Mouse (Mus musculus): ENCODE data around the gene Olfr613. TPM values are rescaled to one million over a fixed set of nuclear protein-coding genes. Genes with fewer than 3 reads are reported as not detected.
"Not testable (repeated sequence)": the region's sequence is repeated elsewhere in the genome, so short reads cannot be mapped to it uniquely, and the experiment has no call there.

Olfr613 gene
- not detected for total RNA-seq (2021)

- intact Hi-C loops (cut with DNase I) = no loop called here
- DNase-seq = no peak
These were observed at the start of gene Olfr613 for GRCm38 (mm10) chr7:103547774-103548173. Olfr613 (plus strand) TSS chr7:103548074.

- no peak for DNase-seq
- intact Hi-C loops (cut with DNase I) = no loop called here
These were observed 35.9 kb upstream of the Olfr613 start, which contains the start of gene Olfr610 for GRCm38 (mm10) chr7:103512022-103512421. Olfr610 (minus strand) TSS chr7:103512122.

- intact Hi-C loops (cut with DNase I); DNase-seq: not testable (repeated sequence)
These were observed 27.1 kb upstream of the Olfr613 start, which contains the start of gene Olfr611 for GRCm38 (mm10) chr7:103520746-103521145. Olfr611 (minus strand) TSS chr7:103520846.

GRCm38 (mm10) chr7:103542617-103543016 is 5.3 kb upstream of the Olfr613 start, which contains the start of gene Olfr612:
Olfr612 (minus strand) TSS chr7:103542717.
- DNase-seq; intact Hi-C loops (cut with DNase I): not testable (repeated sequence)

- intact Hi-C loops (cut with DNase I) = no loop called here
- no peak for DNase-seq
These were observed 7.9 kb downstream of the Olfr613 start, which contains the start of gene Olfr615 for GRCm38 (mm10) chr7:103555779-103556178. Olfr615 (plus strand) TSS chr7:103556079.

GRCm38 (mm10) chr7:103569043-103569442 is 21.2 kb downstream of the Olfr613 start, which contains the start of gene Olfr616:
Olfr616 (minus strand) TSS chr7:103569143.
- no peak for DNase-seq
- intact Hi-C loops (cut with DNase I) = no loop called here

- no peak for DNase-seq
- intact Hi-C loops (cut with DNase I) = no loop called here
These were observed 24.9 kb downstream of the Olfr613 start, which contains the start of gene Olfr617 for GRCm38 (mm10) chr7:103572761-103573160. Olfr617 (plus strand) TSS chr7:103573061.

GRCm38 (mm10) chr7:103589803-103590202 is 41.9 kb downstream of the Olfr613 start, which contains the start of gene Olfr618:
Olfr618 (plus strand) TSS chr7:103590103.
- intact Hi-C loops (cut with DNase I) = no loop called here
- DNase-seq = no peak

- intact Hi-C loops (cut with DNase I) = no loop called here
- DNase-seq = no peak
These were observed 52.4 kb downstream of the Olfr613 start, which contains the start of gene Olfr619 for GRCm38 (mm10) chr7:103600275-103600674. Olfr619 (plus strand) TSS chr7:103600575.

Small RNAs within 50 kb of the gene (microRNA-seq; reads per million reads assigned to microRNA genes)
- not detected for gene Gm26506

Other genes with a start within 250 kb of the Olfr613 start
- not detected for gene Olfr596, start 242.4 kb upstream of the Olfr613 start, total RNA-seq (2021)
- not detected for gene Olfr597, start 231.8 kb upstream of the Olfr613 start, total RNA-seq (2021)
- not detected for gene Olfr598, start 224.5 kb upstream of the Olfr613 start, total RNA-seq (2021)
- not detected for gene Olfr599, start 212.2 kb upstream of the Olfr613 start, total RNA-seq (2021)
- not detected for gene Olfr600, start 198.4 kb upstream of the Olfr613 start, total RNA-seq (2021)
- gene Olfr601, start 185.4 kb upstream of the Olfr613 start, total RNA-seq (2021) = not detected
- not detected for gene Olfr603, start 161.9 kb upstream of the Olfr613 start, total RNA-seq (2021)
- not detected for gene Usp17lc, start 133.0 kb upstream of the Olfr613 start, total RNA-seq (2021)
- not detected for gene Olfr605, start 102.6 kb upstream of the Olfr613 start, total RNA-seq (2021)
- not detected for gene Olfr606, start 99.0 kb upstream of the Olfr613 start, total RNA-seq (2021)
- gene Olfr607, start 83.9 kb upstream of the Olfr613 start, total RNA-seq (2021) = not detected
- not detected for gene Olfr608, start 78.2 kb upstream of the Olfr613 start, total RNA-seq (2021)
- not detected for gene Olfr609, start 50.0 kb upstream of the Olfr613 start, total RNA-seq (2021)
- gene Olfr610, start 36.0 kb upstream of the Olfr613 start, total RNA-seq (2021) = not detected
- not detected for gene Olfr611, start 27.2 kb upstream of the Olfr613 start, total RNA-seq (2021)
- not detected for gene Olfr612, start 5.4 kb upstream of the Olfr613 start, total RNA-seq (2021)
- not detected for gene Olfr615, start 8.0 kb downstream of the Olfr613 start, total RNA-seq (2021)
- not detected for gene Olfr616, start 21.1 kb downstream of the Olfr613 start, total RNA-seq (2021)
- gene Olfr617, start 25.0 kb downstream of the Olfr613 start, total RNA-seq (2021) = not detected
- not detected for gene Olfr618, start 42.0 kb downstream of the Olfr613 start, total RNA-seq (2021)
- gene Olfr619, start 52.5 kb downstream of the Olfr613 start, total RNA-seq (2021) = not detected
- gene Olfr620, start 64.5 kb downstream of the Olfr613 start, total RNA-seq (2021) = not detected
- gene Olfr622, start 94.6 kb downstream of the Olfr613 start, total RNA-seq (2021) = not detected
- not detected for gene Olfr623, start 115.6 kb downstream of the Olfr613 start, total RNA-seq (2021)
- under 1 TPM in 1 of 2 experiments, not detected in 1; 0.08 TPM for gene Olfr624, start 123.1 kb downstream of the Olfr613 start, total RNA-seq (2021)
- not detected for gene Olfr625-ps1, start 134.6 kb downstream of the Olfr613 start, total RNA-seq (2021)
- not detected for gene Olfr243, start 166.6 kb downstream of the Olfr613 start, total RNA-seq (2021)
- not detected for gene Olfr628, start 182.3 kb downstream of the Olfr613 start, total RNA-seq (2021)
- not detected for gene Olfr629, start 196.9 kb downstream of the Olfr613 start, total RNA-seq (2021)
- gene Olfr630, start 209.3 kb downstream of the Olfr613 start, total RNA-seq (2021) = not detected
- gene Olfr69, start 223.5 kb downstream of the Olfr613 start, total RNA-seq (2021) = not detected
- not detected for gene Olfr68, start 231.6 kb downstream of the Olfr613 start, total RNA-seq (2021)
- not detected for gene Olfr67, start 243.7 kb downstream of the Olfr613 start, total RNA-seq (2021)

Measured in left cerebral cortex, postnatal 4 days (tissue).